Mouse (Mus musculus) thymus, postnatal 36 days (tissue): ENCODE data around the gene Pknox2.

Source experiments
- DNase-seq, 2 experiments: peaks; one replicate each; pipeline ENCODE4 v3.0.0; 2022; ENCODE audit warnings: mixed read lengths in 2 of 2

Gene Pknox2

DNA sequence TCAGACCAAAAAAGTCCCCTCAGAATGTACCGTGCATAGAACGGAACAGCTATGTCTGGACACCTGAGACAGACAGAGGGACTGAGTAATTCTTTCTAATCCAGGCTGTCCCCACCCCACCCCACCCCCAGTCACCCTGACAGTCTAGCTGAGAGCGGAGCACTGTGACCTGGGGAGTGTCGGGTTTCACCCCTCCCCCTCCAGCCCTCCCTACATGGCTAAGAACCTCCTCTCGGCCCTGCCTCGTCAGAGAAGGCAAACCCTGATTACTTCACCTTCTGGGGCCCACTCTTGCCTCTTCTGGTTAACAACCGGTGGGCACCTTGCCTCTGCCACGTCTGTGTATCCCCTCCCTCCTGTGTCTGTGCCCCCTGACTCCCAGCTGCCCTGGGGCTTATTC is 7.7 kb downstream of the Pknox2 start:
- DNase-seq, result no peak

GRCm38 (mm10) chr9:37138883-37139282 is 8.3 kb downstream of the Pknox2 start:
- DNase-seq, result no peak

- no peak for DNase-seq
Observed at GRCm38 (mm10) chr9:37136340-37136739, 10.9 kb downstream of the Pknox2 start.

- no peak for DNase-seq
Observed at GRCm38 (mm10) chr9:37133495-37133894, 13.7 kb downstream of the Pknox2 start.

DNA sequence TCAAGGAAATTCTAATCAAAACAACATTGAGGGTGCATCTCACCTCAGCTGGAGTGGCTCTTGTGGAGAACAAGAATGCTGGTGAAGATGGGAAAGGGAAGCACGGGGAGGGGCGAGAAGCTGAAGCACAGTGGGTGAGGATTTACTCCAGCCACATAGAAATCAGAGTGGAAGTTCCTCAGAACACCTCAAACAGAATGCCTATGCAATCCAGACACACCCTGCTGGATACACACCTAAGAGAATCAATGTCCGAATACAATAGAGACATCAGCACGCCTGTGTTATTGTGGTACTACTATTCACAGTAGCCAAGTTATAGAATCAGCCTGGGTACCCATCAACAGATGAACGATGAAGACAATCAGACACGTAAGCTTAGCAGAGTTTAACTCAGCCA is 18.2 kb downstream of the Pknox2 start:
- DNase-seq, result no peak

- no peak for DNase-seq
Observed at GRCm38 (mm10) chr9:37126197-37126596, 21.0 kb downstream of the Pknox2 start.

GRCm38 (mm10) chr9:37124696-37125480 is 22.3 kb downstream of the Pknox2 start:
- no peak for DNase-seq

DNA sequence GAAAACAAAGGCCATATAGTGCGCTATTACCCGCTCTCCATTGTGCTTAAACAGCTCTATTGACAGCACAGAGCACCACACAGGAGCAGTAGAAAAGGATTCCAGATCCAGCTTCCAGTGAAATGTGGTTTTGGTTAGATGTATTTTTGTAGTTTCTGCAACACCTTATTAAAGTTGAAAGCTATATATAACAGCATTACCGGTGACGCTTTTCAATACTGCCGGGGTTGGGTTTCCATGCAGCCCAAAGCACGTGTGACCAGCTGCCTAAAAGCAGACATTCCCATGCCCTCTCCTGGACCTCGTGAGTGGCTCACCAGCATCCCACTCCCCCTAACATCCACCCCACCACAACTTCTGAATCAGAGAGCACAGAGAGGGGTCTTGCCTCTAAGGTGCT is 23.8 kb downstream of the Pknox2 start:
- DNase-seq, result no peak

DNA sequence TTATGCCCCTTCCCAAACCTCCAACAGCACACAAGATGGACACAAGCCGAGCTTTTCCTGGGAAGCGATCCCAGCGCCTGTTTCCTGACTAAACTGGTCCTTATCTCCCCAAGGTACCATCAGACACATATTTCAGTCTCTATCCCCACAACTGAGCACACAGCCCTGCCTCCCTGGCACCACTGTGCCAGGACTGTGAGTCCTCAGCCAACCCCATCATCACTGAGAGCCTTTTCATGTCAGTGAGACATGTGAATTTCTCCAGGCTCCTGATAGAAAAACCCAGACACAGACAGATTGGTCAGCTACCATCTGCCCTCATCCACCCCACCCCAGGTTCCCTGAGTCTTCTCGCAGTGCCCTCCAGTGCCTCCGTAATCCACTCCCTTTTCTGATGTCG is 24.2 kb downstream of the Pknox2 start:
- DNase-seq, result no peak

DNA sequence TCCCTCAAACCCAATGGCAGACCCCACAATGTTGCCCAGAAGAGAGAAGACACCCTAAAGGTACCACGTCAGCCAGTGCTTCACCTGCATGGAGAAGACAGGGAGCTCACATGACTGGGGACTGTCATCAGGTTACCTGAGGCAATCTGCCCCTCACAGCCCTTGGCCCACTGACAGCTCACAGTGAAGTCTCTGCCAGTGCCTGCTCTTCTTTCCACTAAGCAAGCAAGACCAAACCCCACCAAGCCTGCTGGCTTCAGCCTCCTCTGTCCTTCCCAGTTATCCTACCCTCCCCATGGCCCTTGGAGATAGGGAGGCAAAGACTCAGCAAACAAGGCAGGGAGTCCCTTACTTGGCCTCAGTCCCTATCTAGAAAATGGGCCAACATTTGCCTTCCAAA is 24.8 kb downstream of the Pknox2 start:
- DNase-seq, result no peak

GRCm38 (mm10) chr9:37121761-37122331 is 25.4 kb downstream of the Pknox2 start:
- DNase-seq, result no peak

- DNase-seq, result no peak
Observed at GRCm38 (mm10) chr9:37120801-37121200, 26.4 kb downstream of the Pknox2 start.

DNA sequence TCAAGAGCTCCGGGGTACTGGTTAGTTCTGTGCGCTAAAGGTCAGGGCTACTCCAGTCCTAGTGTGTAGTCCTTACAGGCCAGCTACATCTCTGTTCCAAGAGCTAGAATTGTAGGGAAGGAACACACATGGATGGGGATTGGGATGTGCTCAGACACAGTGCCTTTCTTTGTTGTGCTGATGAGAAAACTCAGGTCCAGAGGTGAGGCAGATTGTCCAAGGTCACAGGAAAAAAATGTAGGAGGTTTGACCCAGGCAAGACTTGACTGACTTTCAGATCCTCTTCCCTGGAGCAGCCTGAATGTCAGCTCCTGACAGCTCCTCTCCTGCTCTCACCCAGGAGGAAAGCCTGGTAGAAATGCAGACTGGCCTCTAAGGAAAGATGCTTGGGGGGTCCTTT is 29.7 kb downstream of the Pknox2 start:
- no peak for DNase-seq

DNA sequence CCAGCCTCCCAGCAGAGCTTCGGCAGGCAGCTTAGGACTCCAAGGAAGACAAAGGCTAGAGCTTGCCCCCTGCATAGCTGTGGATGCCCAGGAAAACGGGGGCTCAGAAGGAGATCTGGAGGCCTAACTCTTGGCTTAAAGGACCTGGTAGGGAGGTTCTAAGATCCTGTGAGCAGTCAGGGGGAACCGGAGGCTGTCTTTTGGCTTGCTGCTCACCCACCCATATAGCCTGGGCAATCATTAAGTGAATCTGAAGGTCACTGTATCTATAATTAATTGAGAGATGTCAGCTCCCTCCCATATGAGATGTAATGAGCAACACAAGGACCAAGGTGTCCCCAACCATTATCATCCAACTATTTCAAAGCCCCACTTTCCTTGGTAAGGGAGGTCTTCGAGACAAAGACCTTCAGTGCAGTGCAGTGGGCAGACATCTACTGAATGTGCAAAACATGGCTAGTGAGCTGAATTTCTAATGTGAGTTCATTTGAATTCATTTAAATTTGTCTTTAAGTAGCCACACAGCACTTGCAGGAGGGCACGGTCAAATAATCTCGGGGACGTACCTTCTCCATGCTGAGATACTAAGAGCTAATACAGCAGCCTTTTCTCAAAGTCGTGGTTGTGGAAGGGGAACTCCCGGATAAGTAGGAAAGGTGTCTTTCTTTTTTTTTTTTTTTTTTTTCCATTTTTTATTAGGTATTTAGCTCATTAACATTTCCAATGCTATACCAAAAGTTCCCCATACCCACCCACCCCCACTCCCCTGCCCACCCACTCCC is 30.4 kb downstream of the Pknox2 start:
- DNase-seq, result no peak

DNA sequence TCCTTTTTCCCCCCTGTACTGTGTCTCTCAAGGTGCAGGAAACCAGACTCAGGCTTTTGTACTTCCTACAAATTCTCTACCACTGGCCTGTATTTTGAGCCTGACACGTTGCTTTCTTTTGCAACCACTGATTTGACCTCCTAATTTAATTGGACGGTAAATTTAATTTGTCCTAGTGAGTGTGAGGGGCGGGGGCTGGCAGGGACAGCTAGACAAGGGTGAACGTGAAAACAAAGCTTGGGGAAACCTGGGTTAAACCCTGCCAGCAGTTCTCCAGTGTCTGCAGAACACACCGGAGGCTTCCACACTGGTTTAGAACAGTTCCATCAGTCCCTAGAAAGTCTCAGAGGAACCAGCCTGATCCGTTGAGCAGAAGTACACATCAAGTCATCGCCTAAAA is 31.4 kb downstream of the Pknox2 start:
- no peak for DNase-seq

DNA sequence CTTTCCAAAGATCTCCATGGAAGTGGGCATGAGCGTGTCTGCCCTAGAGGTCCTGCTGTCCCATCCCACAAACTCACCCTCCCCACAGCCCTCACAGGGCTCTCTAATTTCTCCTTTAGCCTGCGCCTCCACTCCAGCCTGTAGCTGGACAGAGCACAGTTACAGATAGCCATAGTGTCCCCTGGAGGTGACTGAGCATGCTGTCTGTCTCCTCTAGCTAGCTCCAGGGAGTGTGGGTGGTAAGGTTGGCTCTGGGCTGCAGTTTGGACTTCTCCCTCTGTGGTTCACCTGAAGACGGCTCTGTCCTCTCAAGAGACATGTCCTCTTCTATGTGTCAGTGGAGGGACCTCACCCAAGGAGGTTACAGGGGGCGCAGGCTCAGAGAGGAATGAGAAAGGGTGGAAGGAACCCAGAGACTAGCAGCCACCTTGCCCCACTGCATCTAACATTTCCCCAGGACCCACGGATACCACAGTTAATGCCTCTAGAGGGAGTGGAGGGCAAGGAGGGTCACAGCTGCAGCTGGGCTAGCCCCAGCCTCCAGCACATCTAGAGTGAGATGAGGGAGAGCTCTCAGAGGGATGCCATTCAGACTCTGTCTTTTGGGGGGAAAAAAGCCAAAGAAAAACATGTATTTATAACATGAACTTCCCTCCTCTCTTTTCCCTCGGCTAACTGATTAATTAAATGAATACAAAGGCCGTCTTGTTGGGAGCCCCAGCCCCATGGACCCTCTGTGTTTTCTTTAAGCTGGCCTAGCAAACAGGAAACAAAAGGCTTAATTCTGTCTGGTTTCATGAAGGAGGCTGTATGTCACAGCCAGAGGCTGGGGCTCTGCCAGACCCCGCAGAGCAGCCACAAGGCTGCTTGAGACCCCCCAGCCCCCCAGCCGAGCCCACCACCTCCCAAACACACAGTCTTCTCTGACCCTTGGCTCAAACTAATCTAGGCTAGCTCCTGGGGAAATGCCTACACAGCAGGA is 32.6 kb downstream of the Pknox2 start:
- no peak for DNase-seq

GRCm38 (mm10) chr9:37107546-37107945 is 39.7 kb downstream of the Pknox2 start:
- DNase-seq, result no peak

- DNase-seq, result no peak
Observed at GRCm38 (mm10) chr9:37106808-37107207, 40.4 kb downstream of the Pknox2 start.

GRCm38 (mm10) chr9:37104249-37104648 is 43.0 kb downstream of the Pknox2 start:
- DNase-seq, result no peak

GRCm38 (mm10) chr9:37103778-37104177 is 43.4 kb downstream of the Pknox2 start:
- DNase-seq, result no peak

GRCm38 (mm10) chr9:37101059-37101940 is 45.9 kb downstream of the Pknox2 start:
- DNase-seq, result no peak

DNA sequence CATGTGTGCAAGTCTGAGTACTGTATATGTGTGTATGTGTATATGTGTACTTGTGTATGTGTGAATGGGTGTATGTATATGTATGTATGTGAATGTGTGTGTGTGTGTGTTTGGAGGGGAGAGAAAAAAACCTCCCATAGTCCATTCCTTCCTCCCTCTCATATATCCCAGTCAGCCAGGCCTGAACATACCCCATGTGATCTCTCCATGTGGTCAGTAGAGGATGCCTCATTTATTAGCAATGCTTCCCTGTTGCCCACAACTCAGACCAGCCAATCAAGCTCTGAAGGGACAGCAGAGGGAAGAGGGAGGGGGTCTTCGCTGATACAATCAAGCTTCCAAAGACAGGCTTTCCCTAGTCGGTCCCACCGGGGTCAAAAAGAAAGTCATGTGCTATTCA is 47.6 kb downstream of the Pknox2 start:
- no peak for DNase-seq
